ENCODE assay signal across 21 mouse cellular contexts in the genomic region with DNA sequence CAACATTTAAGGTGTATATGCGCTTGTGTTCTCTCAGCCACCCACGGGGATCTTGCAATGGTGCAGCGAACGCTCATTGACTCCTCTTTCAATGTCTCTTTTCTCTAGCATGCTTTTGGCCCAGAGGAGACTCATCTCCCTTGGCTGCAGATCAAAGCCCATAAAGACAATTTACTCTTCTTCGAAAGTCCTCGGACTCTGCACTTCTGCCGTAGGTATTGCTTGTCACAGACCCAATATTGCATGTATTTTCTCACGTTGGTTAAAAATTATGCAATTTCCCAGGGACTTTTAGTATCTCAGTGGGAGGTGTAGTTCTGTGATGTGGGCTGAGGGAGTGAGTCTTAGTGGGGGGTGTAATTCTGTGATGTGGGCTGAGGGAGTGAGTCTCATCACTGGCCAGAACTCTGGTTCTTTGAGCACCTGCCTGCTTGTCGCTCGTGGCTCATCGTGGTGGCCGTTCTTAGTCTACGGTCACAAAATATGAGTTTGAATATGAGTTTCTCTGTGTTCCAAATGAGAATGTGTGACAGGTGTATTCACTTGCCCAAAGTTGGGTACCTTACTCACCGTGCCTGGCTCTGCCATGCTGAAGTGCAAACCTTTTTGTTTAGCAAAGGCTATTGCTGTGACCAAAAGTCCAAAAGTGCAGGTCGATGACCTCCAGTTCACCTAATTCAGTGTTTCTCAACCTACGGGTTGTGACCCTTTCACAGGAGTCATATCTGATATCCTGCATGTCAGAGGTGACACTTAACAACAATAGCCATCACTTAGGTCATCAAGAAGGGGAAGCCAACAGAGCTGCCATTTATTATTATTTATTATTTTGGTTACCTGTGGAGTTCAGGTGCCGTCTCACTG. TPM values are rescaled to one million over a fixed set of nuclear protein-coding genes. Genes with fewer than 3 reads are reported as not detected.
DNase-seq lines count a peak whose midpoint lies in the region; ATAC-seq and TF ChIP-seq lines count a peak whose summit lies in the region.
"Had no signal": no experiment of that assay in that cellular context is flagged by ENCODE, and none has a peak within 500 bp of the region (broad histone marks: within the 10 kb centered on the region; RNA-seq: fewer than 3 reads in every experiment).

No protein-coding gene starts in this region.

- no peaks in the 10 kb centered on the region; the same call in 1 of the 2 replicates for H3K79me2 ChIP-seq in liver, adult 2 months (ENCODE audit: control insufficient read depth, insufficient read depth, low read length)

- 26% methylated on average over 17 of the region's 17 CpGs for WGBS in liver, adult 2 months
- WGBS in liver, embryonic 14.5 days (ENCODE audit: insufficient replicate concordance): 75% methylated on average over 17 of the region's 17 CpGs
- 71% methylated on average over 17 of the region's 17 CpGs for WGBS in liver, postnatal 0 days (ENCODE audit: insufficient replicate concordance)
- WGBS in hindbrain, embryonic 11.5 days: 92% methylated on average over 17 of the region's 17 CpGs

- H3K9ac ChIP-seq in liver, adult 2 months (ENCODE audit: low read depth, low read length): no peak overlapping the region
- H3K9ac ChIP-seq in liver, embryonic 14.5 days (replicated peaks): no peak overlapping the region
- H3K9ac ChIP-seq in liver, postnatal 0 days (replicated peaks): no peak overlapping the region
- H3K9ac ChIP-seq in hindbrain, embryonic 11.5 days (ENCODE audit: low read depth, low read length): no peak overlapping the region
- H3K9ac ChIP-seq: embryonic facial prominence, embryonic 13.5 days; forebrain, embryonic 12.5 days; hindbrain, embryonic 15.5 days had no signal

- no peak overlapping the region for H3K4me3 ChIP-seq in liver, adult 2 months (ENCODE audit: insufficient read depth, low read depth, low read length)
- no peak overlapping the region for H3K4me3 ChIP-seq in liver, embryonic 14.5 days (ENCODE audit: insufficient read depth in 1 of 2, low read depth in 2 of 2, low read length in 2 of 2)
- no peak overlapping the region for H3K4me3 ChIP-seq in liver, postnatal 0 days (ENCODE audit: low read depth, low read length)
- H3K4me3 ChIP-seq in hindbrain, embryonic 11.5 days (ENCODE audit: low read depth, low read length): no peak overlapping the region
- H3K4me3 ChIP-seq: embryonic facial prominence, embryonic 13.5 days; forebrain, embryonic 12.5 days; gastrocnemius, adult 2 months; hindbrain, embryonic 10.5 days; hindbrain, embryonic 15.5 days had no signal

- no peak for TF ChIP-seq EP300 in liver, embryonic 14.5 days (IDR thresholded peaks at IDR 0.05; ENCODE audit: low read depth)
- TF ChIP-seq EP300 in liver, postnatal 0 days (IDR thresholded peaks at IDR 0.05; ENCODE audit: low read depth): peak; percentile 85

- H3K4me2 ChIP-seq in liver, embryonic 14.5 days (ENCODE audit: low read depth): no peak overlapping the region
- H3K4me2 ChIP-seq in liver, postnatal 0 days (ENCODE audit: low read depth, low read length): no peak overlapping the region
- H3K4me2 ChIP-seq in hindbrain, embryonic 11.5 days (replicated peaks; ENCODE audit: low read depth, low read length): no peak overlapping the region
- H3K4me2 ChIP-seq: embryonic facial prominence, embryonic 13.5 days; forebrain, embryonic 12.5 days; heart, embryonic 11.5 days; hindbrain, embryonic 15.5 days had no signal

- ATAC-seq in liver, embryonic 14.5 days (ENCODE audit: insufficient read depth): peak; percentile 58
- peak; percentile 82 for ATAC-seq in liver, postnatal 0 days
- ATAC-seq in hindbrain, embryonic 11.5 days (ENCODE audit: low FRiP score): no peak
- ATAC-seq: forebrain, embryonic 16.5 days had no signal

- no peaks in the 10 kb centered on the region for H3K27me3 ChIP-seq in liver, adult 2 months (ENCODE audit: control insufficient read depth, insufficient read depth, low read length)
- H3K27me3 ChIP-seq in liver, embryonic 14.5 days (ENCODE audit: control insufficient read depth, insufficient read depth, low read length): no peaks in the 10 kb centered on the region
- no peaks in the 10 kb centered on the region for H3K27me3 ChIP-seq in liver, postnatal 0 days (ENCODE audit: insufficient read depth, low read length)
- no peaks in the 10 kb centered on the region for H3K27me3 ChIP-seq in hindbrain, embryonic 11.5 days (ENCODE audit: control insufficient read depth, insufficient read depth, low read length)
- H3K27me3 ChIP-seq: hindbrain, embryonic 15.5 days had no signal

- no peaks in the 10 kb centered on the region for H3K36me3 ChIP-seq in liver, adult 2 months (ENCODE audit: control insufficient read depth, insufficient read depth, low read length)
- H3K36me3 ChIP-seq in liver, embryonic 14.5 days (replicated peaks; ENCODE audit: control insufficient read depth, insufficient read depth, low read depth): no peaks in the 10 kb centered on the region
- H3K36me3 ChIP-seq in liver, postnatal 0 days (replicated peaks; ENCODE audit: insufficient read depth, low read length): 0 out of 2 replicates have a peak, but pooled peaks cover 3% of the 10 kb centered on the region
- no peaks in the 10 kb centered on the region for H3K36me3 ChIP-seq in hindbrain, embryonic 11.5 days (ENCODE audit: control insufficient read depth, insufficient read depth, low read length)
- H3K36me3 ChIP-seq: forebrain, embryonic 12.5 days; hindbrain, embryonic 10.5 days; hindbrain, embryonic 15.5 days had no signal

- H3K27ac ChIP-seq in liver, adult 2 months (replicated peaks; ENCODE audit: insufficient read depth, low read depth, low read length): peak overlapping the region; percentile 92
- no peak overlapping the region for H3K27ac ChIP-seq in liver, embryonic 14.5 days
- H3K27ac ChIP-seq in liver, postnatal 0 days (ENCODE audit: low read depth): peak overlapping the region; percentile 84
- H3K27ac ChIP-seq in hindbrain, embryonic 11.5 days (ENCODE audit: low read depth, low read length): no peak overlapping the region
- H3K27ac ChIP-seq: embryonic facial prominence, embryonic 13.5 days; forebrain, embryonic 12.5 days; gastrocnemius, adult 2 months; hindbrain, embryonic 10.5 days; hindbrain, embryonic 15.5 days had no signal

- peaks cover 19% of the 10 kb centered on the region for H3K4me1 ChIP-seq in liver, adult 2 months (ENCODE audit: control insufficient read depth, insufficient read depth, low read length)
- H3K4me1 ChIP-seq in liver, embryonic 14.5 days (replicated peaks; ENCODE audit: control insufficient read depth in 2 of 2, insufficient read depth in 2 of 2, low read length in 1 of 2): peaks cover 1 to 7% of the 10 kb centered on the region in 2 experiments; a peak in 3 of 4 replicates
- H3K4me1 ChIP-seq in liver, postnatal 0 days (ENCODE audit: insufficient read depth): peaks cover 7% of the 10 kb centered on the region; the same call in 1 of the 2 replicates
- H3K4me1 ChIP-seq in hindbrain, embryonic 11.5 days (replicated peaks; ENCODE audit: control insufficient read depth, insufficient read depth, low read length): no peaks in the 10 kb centered on the region

- TF ChIP-seq CTCF in liver, adult 2 months (IDR thresholded peaks at IDR 0.05; ENCODE audit: low read depth, low read length): no peak
- no peak for TF ChIP-seq CTCF in liver, embryonic 14.5 days (IDR thresholded peaks at IDR 0.05; ENCODE audit: low read depth)
- TF ChIP-seq CTCF in liver, postnatal 0 days (IDR thresholded peaks at IDR 0.05; ENCODE audit: low read depth): no peak

- peak; percentile 26 for DNase-seq in kidney, adult 11 months
- no peak for DNase-seq in kidney, postnatal 4 days
- peak; percentile 99 for DNase-seq in liver, adult 2 months (ENCODE audit: extremely low read depth, low read depth, low spot score)
- DNase-seq in liver: no peak
- DNase-seq in liver, embryonic 14.5 days (ENCODE audit: low read depth in 3 of 3, low spot score in 3 of 3): no peak
- DNase-seq in liver, postnatal 0 days: peak; percentile 70
- no peak for DNase-seq in spleen, postnatal 10 days (ENCODE audit: low spot score in 2 of 2)
- DNase-seq in hindbrain, embryonic 11.5 days (ENCODE audit: low spot score): no peak
- DNase-seq: adrenal gland, adult 2 months; adrenal gland, postnatal 36 days; cerebellum, adult 11-12 months; cerebellum, adult 9-10 months; cerebellum, postnatal 25 days; gastrocnemius, adult 2 months; gastrocnemius, postnatal 25 days had no signal

- H3K9me3 ChIP-seq in liver, embryonic 14.5 days (ENCODE audit: control insufficient read depth, low read length): no peaks in the 10 kb centered on the region
- H3K9me3 ChIP-seq in liver, postnatal 0 days (ENCODE audit: low read length): no peaks in the 10 kb centered on the region
- no peaks in the 10 kb centered on the region for H3K9me3 ChIP-seq in hindbrain, embryonic 11.5 days (ENCODE audit: control insufficient read depth, low read length)
- H3K9me3 ChIP-seq: forebrain, embryonic 12.5 days; hindbrain, embryonic 10.5 days; hindbrain, embryonic 15.5 days had no signal

- no peak for TF ChIP-seq POLR2A in liver, adult 2 months (IDR thresholded peaks at IDR 0.05; ENCODE audit: extremely low read depth, insufficient read depth, low read length)

RNA-seq across cellular contexts. Expression of a gene that starts 6.0 kb away (rescaled TPM):
- total RNA-seq in liver, adult 2 months (2014; rRNA removed): 369 and 383 TPM in 2 replicates
- 56.4 and 58.9 TPM in 2 replicates for polyA plus RNA-seq in liver, adult 2 months (2012; rRNA removed)
- polyA plus RNA-seq in liver, embryonic 14.5 days (2012; rRNA removed): 3.7 and 5.1 TPM in 2 replicates
- polyA plus RNA-seq in liver, embryonic 14.5 days (2014; fragmentation: Nextera tagmentation; extraction: Ambion mirVana): 8.4 and 10.1 TPM in 2 replicates
- polyA plus RNA-seq in liver, postnatal 0 days (2015; fragmentation: Nextera tagmentation; extraction: Ambion mirVana): 186 and 224 TPM in 2 replicates
- 12.1 and 13.4 TPM in 2 replicates for polyA plus RNA-seq in hindbrain, embryonic 11.5 days (2014; fragmentation: Nextera tagmentation; extraction: Ambion mirVana)

RNA-seq across cellular contexts. Expression of a gene that starts 58.0 kb away (rescaled TPM):
- 23.0 and 24.9 TPM in 2 replicates for total RNA-seq in liver, adult 2 months (2014; rRNA removed)
- polyA plus RNA-seq in liver, adult 2 months (2012; rRNA removed): 10.7 and 14.7 TPM in 2 replicates
- polyA plus RNA-seq in liver, embryonic 14.5 days (2012; rRNA removed): 17.5 and 26.4 TPM in 2 replicates
- 44.3 and 46.2 TPM in 2 replicates for polyA plus RNA-seq in liver, embryonic 14.5 days (2014; fragmentation: Nextera tagmentation; extraction: Ambion mirVana)
- 74.6 and 75.4 TPM in 2 replicates for polyA plus RNA-seq in liver, postnatal 0 days (2015; fragmentation: Nextera tagmentation; extraction: Ambion mirVana)
- 107 and 108 TPM in 2 replicates for polyA plus RNA-seq in hindbrain, embryonic 11.5 days (2014; fragmentation: Nextera tagmentation; extraction: Ambion mirVana)

Comparison
In these comparisons a context has a peak if more than half of its experiments do, and no peak if none do; other contexts are left out.
1. DNase-seq: peak in kidney, adult 11 months (single experiment), liver, adult 2 months (single experiment) and liver, postnatal 0 days (single experiment); none in kidney, postnatal 4 days (0 of 2), liver (single experiment), liver, embryonic 14.5 days (0 of 3), spleen, postnatal 10 days (0 of 2) and hindbrain, embryonic 11.5 days (single experiment).
2. H3K27ac ChIP-seq: peak in liver, adult 2 months (single experiment) and liver, postnatal 0 days (single experiment); none in liver, embryonic 14.5 days (single experiment) and hindbrain, embryonic 11.5 days (single experiment).